Mouse (Mus musculus): ENCODE data around the gene Ralgps1.
"Not testable (repeated sequence)": the region's sequence is repeated elsewhere in the genome, so short reads cannot be mapped to it uniquely, and the experiment has no call there.

Ralgps1 gene

GRCm38 (mm10) chr2:33215700-33216509 lies 155.4 kb downstream of the Ralgps1 start, which contains the start of gene Angptl2:
Gene Angptl2 (plus strand): TSS chr2:33216069.
- peak; percentile 55 to 65 for DNase-seq (ENCODE audit: low spot score in 2 of 2)

- no peak for DNase-seq (ENCODE audit: low spot score in 2 of 2)
Measured at GRCm38 (mm10) chr2:33215177-33215699, 156.0 kb downstream of the Ralgps1 start.

- DNase-seq (ENCODE audit: low spot score in 2 of 2) = not testable (repeated sequence)
Measured at GRCm38 (mm10) chr2:33211263-33211662, 160.0 kb downstream of the Ralgps1 start.

- no peak for DNase-seq (ENCODE audit: low spot score in 2 of 2)
Measured at GRCm38 (mm10) chr2:33210841-33211240, 160.4 kb downstream of the Ralgps1 start.

- DNase-seq (ENCODE audit: low spot score in 2 of 2) = no peak
Measured at GRCm38 (mm10) chr2:33208134-33208533, 163.2 kb downstream of the Ralgps1 start.

GRCm38 (mm10) chr2:33207069-33207468 lies 164.2 kb downstream of the Ralgps1 start:
- DNase-seq (ENCODE audit: low spot score in 2 of 2) = no peak

GRCm38 (mm10) chr2:33205939-33206525 lies 165.3 kb downstream of the Ralgps1 start:
- no peak for DNase-seq (ENCODE audit: low spot score in 2 of 2)

GRCm38 (mm10) chr2:33204980-33205379 lies 166.3 kb downstream of the Ralgps1 start:
- DNase-seq (ENCODE audit: low spot score in 2 of 2) = no peak

GRCm38 (mm10) chr2:33203284-33203683 lies 168.0 kb downstream of the Ralgps1 start:
- DNase-seq (ENCODE audit: low spot score in 2 of 2) = no peak

GRCm38 (mm10) chr2:33200368-33201068 lies 170.8 kb downstream of the Ralgps1 start:
- DNase-seq (ENCODE audit: low spot score in 2 of 2) = no peak

- no peak for DNase-seq (ENCODE audit: low spot score in 2 of 2)
Measured at GRCm38 (mm10) chr2:33189976-33190375, 181.3 kb downstream of the Ralgps1 start.

GRCm38 (mm10) chr2:33188925-33189670 lies 182.2 kb downstream of the Ralgps1 start:
- DNase-seq (ENCODE audit: low spot score in 2 of 2) = no peak

- no peak for DNase-seq (ENCODE audit: low spot score in 2 of 2)
Measured at GRCm38 (mm10) chr2:33187874-33188273, 183.4 kb downstream of the Ralgps1 start.

GRCm38 (mm10) chr2:33186505-33186904 lies 184.8 kb downstream of the Ralgps1 start:
- no peak for DNase-seq (ENCODE audit: low spot score in 2 of 2)

GRCm38 (mm10) chr2:33185258-33185657 lies 186.0 kb downstream of the Ralgps1 start:
- no peak for DNase-seq (ENCODE audit: low spot score in 2 of 2)

GRCm38 (mm10) chr2:33184641-33185040 lies 186.6 kb downstream of the Ralgps1 start:
- no peak for DNase-seq (ENCODE audit: low spot score in 2 of 2)

GRCm38 (mm10) chr2:33183321-33183720 lies 188.0 kb downstream of the Ralgps1 start:
- no peak for DNase-seq (ENCODE audit: low spot score in 2 of 2)

GRCm38 (mm10) chr2:33179930-33180630 lies 191.2 kb downstream of the Ralgps1 start:
- DNase-seq (ENCODE audit: low spot score in 2 of 2) = no peak

GRCm38 (mm10) chr2:33179171-33179929 lies 191.9 kb downstream of the Ralgps1 start:
- no peak for DNase-seq (ENCODE audit: low spot score in 2 of 2)

GRCm38 (mm10) chr2:33178243-33178932 lies 192.9 kb downstream of the Ralgps1 start:
- no peak for DNase-seq (ENCODE audit: low spot score in 2 of 2)

Measured in frontal cortex, postnatal 14 days (tissue).